Mouse (Mus musculus): ENCODE measurements around the gene Igsf9.

DNA sequence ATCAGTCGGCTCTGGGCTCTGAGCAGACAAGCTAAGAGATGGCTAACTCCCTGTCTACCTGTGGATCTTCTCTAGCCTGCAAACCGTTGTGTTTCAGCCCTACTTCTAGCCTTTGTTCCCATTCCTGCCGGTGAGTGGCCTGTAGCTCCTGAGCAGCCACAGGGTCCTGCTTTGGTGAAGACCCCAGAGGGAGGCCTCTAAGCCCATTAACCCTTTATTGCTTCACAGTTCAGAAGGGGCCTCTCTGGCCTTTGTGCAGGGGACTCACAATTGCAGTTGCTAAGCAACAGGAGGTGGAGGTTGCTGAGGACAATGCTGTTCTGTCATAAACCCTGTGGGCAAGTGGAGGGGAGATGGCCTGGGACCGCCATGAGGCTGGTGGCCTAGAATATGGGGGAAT is 4.6 kb downstream of the Igsf9 start:
- TF ChIP-seq CTCF (conservative IDR thresholded peaks at IDR 0.05; ENCODE audit: low read length) (no peak), NANOG (IDR thresholded peaks at IDR 0.05; ENCODE audit: borderline replicate concordance, low read length) (no peak)
